Mouse (Mus musculus) CH12.LX (cell line): ENCODE measurements around the gene Stpg4. TPM values are rescaled to one million over a fixed set of nuclear protein-coding genes. Genes with fewer than 3 reads are reported as not detected.
A peak's percentile ranks its signal among the peaks of the same experiment; 100 is the strongest.

Experiments
- DNase-seq: peaks from one replicate; pipeline ENCODE4 v3.0.0-alpha.2; 2013; ENCODE audit errors: extremely low read depth
- H3K27ac ChIP-seq: 2 replicates; pipeline ENCODE4 v1.5.1; 2012; ENCODE audit warnings: low read depth, mild to moderate bottlenecking, control low read depth, moderate library complexity; ENCODE audit not compliant: insufficient read depth
- H3K27me3 ChIP-seq: replicated peaks from 2 replicates; pipeline ENCODE3; 2012; ENCODE audit warnings: inconsistent platforms
- H3K36me3 ChIP-seq, 2 experiments: replicated peaks in 1 of 2; 2 replicates each; pipeline versions ENCODE3 to v1.6.1; 2012; ENCODE audit warnings: inconsistent platforms in 1 of 2, low read length in 1 of 2, mild to moderate bottlenecking in 1 of 2, mixed read lengths in 1 of 2, moderate library complexity in 1 of 2; ENCODE audit not compliant: control insufficient read depth in 1 of 2, insufficient read depth in 1 of 2
- H3K4me1 ChIP-seq, 2 experiments: 2 replicates each; pipeline ENCODE4 v1.6.1; 2012; ENCODE audit warnings: inconsistent platforms in 1 of 2, moderate library complexity in 1 of 2; ENCODE audit not compliant: insufficient read depth in 2 of 2, control insufficient read depth in 1 of 2
- H3K4me2 ChIP-seq: 2 replicates; pipeline ENCODE4 v1.6.1; 2012; ENCODE audit warnings: low read depth, mild to moderate bottlenecking, control low read depth; ENCODE audit not compliant: poor library complexity, insufficient read depth, severe bottlenecking
- H3K4me3 ChIP-seq, 3 experiments: fragments of 150-350 bp in 1 of 3; sonication (generic) in 1 of 3; replicated peaks in 1 of 3; 2 replicates each; pipeline versions ENCODE3 to v1.5.1; 2011 to 2012; ENCODE audit warnings: low read depth in 2 of 3, low read length in 2 of 3, mild to moderate bottlenecking in 2 of 3, moderate library complexity in 2 of 3, control low read depth in 1 of 3, improper control_type of control experiment in 1 of 3, inconsistent platforms in 1 of 3, mixed read lengths in 1 of 3; ENCODE audit not compliant: poor library complexity in 1 of 3
- H3K79me2 ChIP-seq: replicated peaks from 2 replicates; pipeline ENCODE4 v1.6.1; 2012; ENCODE audit warnings: mild to moderate bottlenecking, moderate library complexity; ENCODE audit not compliant: control insufficient read depth, poor library complexity, insufficient read depth, severe bottlenecking; ENCODE audit errors: extremely low read depth
- H3K9ac ChIP-seq: 2 replicates; pipeline ENCODE4 v1.6.1; 2012; ENCODE audit warnings: low read depth, mild to moderate bottlenecking, control low read depth, moderate library complexity; ENCODE audit not compliant: insufficient read depth
- H3K9me3 ChIP-seq: replicated peaks from 2 replicates; pipeline ENCODE3; 2012; ENCODE audit warnings: low read length, inconsistent platforms, mixed read lengths
- BHLHE40 ChIP-seq: IDR thresholded peaks from 2 replicates; pipeline ENCODE4 v1.6.1; 2011; ENCODE audit warnings: mild to moderate bottlenecking, low read depth, low read length, improper control_type of control experiment
- CHD2 ChIP-seq: IDR thresholded peaks from 2 replicates; pipeline ENCODE4 v1.6.1; 2011; ENCODE audit warnings: low read length, improper control_type of control experiment
- E2F4 ChIP-seq: IDR thresholded peaks from 2 replicates; pipeline ENCODE4 v1.6.1; 2011; ENCODE audit warnings: low read depth, low read length, improper control_type of control experiment; ENCODE audit not compliant: insufficient replicate concordance
- ELF1 ChIP-seq: IDR thresholded peaks from 2 replicates; pipeline ENCODE4 v1.6.1; 2014; ENCODE audit warnings: low read depth, mild to moderate bottlenecking, inconsistent platforms, low read length, improper control_type of control experiment
- EP300 ChIP-seq: IDR thresholded peaks from 2 replicates; pipeline ENCODE4 v1.6.1; 2011; ENCODE audit warnings: low read length, improper control_type of control experiment
- ETS1 ChIP-seq: conservative IDR thresholded peaks from 2 replicates; pipeline ENCODE4 v1.6.1; 2012; ENCODE audit warnings: low read depth, mild to moderate bottlenecking, inconsistent platforms, low read length, improper control_type of control experiment, moderate library complexity
- GABPA ChIP-seq: IDR thresholded peaks from 2 replicates; pipeline ENCODE4 v1.6.1; 2012; ENCODE audit warnings: low read depth, low read length, improper control_type of control experiment, inconsistent platforms; ENCODE audit not compliant: insufficient replicate concordance
- JUND ChIP-seq: conservative IDR thresholded peaks from 2 replicates; pipeline ENCODE4 v1.6.1; 2011; ENCODE audit warnings: low read depth, low read length, improper control_type of control experiment
- MEF2A ChIP-seq: IDR thresholded peaks from 2 replicates; pipeline ENCODE4 v1.6.1; 2014; ENCODE audit warnings: low read depth, mild to moderate bottlenecking, inconsistent platforms, low read length, improper control_type of control experiment, borderline replicate concordance
- MYC ChIP-seq: IDR thresholded peaks from 2 replicates; pipeline ENCODE4 v1.6.1; 2011; ENCODE audit warnings: low read depth, mild to moderate bottlenecking, improper control_type of control experiment, low read length
- NRF1 ChIP-seq: IDR thresholded peaks from 2 replicates; pipeline ENCODE4 v1.6.1; 2014; ENCODE audit warnings: low read depth, mild to moderate bottlenecking, inconsistent platforms, low read length, improper control_type of control experiment, moderate library complexity
- POLR2A ChIP-seq: IDR thresholded peaks from 2 replicates; pipeline ENCODE4 v1.6.1; 2011; ENCODE audit warnings: low read depth, mild to moderate bottlenecking, improper control_type of control experiment, low read length
- POLR2AphosphoS2 ChIP-seq: IDR thresholded peaks from 2 replicates; pipeline ENCODE4 v1.6.1; 2011; ENCODE audit warnings: low read depth, low read length, improper control_type of control experiment
- RAD21 ChIP-seq: IDR thresholded peaks from 2 replicates; pipeline ENCODE4 v1.6.1; 2011; ENCODE audit warnings: low read depth, mild to moderate bottlenecking, low read length, improper control_type of control experiment, moderate library complexity
- SMC3 ChIP-seq: IDR thresholded peaks from 2 replicates; pipeline ENCODE4 v1.6.1; 2011; ENCODE audit warnings: low read depth, low read length, improper control_type of control experiment
- TBP ChIP-seq: conservative IDR thresholded peaks from 2 replicates; pipeline ENCODE4 v1.6.1; 2011; ENCODE audit warnings: low read depth, low read length, improper control_type of control experiment
- ZNF384 ChIP-seq: IDR thresholded peaks from 2 replicates; pipeline ENCODE4 v1.6.1; 2012; ENCODE audit warnings: low read depth, low read length, improper control_type of control experiment, inconsistent platforms
- dilution Hi-C: fragments of 300-500 bp; cut with MboI; formaldehyde crosslinking; loops from 2 replicates; pipeline ENCODE4 v1.14.3; 2020; ENCODE audit warnings: low sequenced_read_pairs; ENCODE audit not compliant: extremely low pct_unique_long_range_greater_than_20kb, extremely low pct_ligation_motif_present
- in situ Hi-C: fragments of 300-500 bp; cut with MboI; formaldehyde crosslinking; loops from 3 replicates; pipeline ENCODE4 v1.14.3; 2019; ENCODE audit warnings: low sequenced_read_pairs, low pct_ligation_motif_present, low pct_unique_long_range_greater_than_20kb, mixed read lengths
- polyA plus RNA-seq: library from polyadenylated mRNA; unstranded; fragments of >175 nt; gene quantifications from 2 replicates; pipeline ENCODE4 v1.2.1, GENCODE M21; 2012; ENCODE audit warnings: low read depth; ENCODE audit not compliant: insufficient read length
- total RNA-seq, 2 experiments: library from RNA; depleted of rRNA; stranded (reverse); fragments of 300-350 nt in 1 of 2; fragments of >200 nt in 1 of 2; gene quantifications; 2 replicates each; pipeline ENCODE4 v1.2.3; 2012 to 2014

The Stpg4 gene
- total and polyA plus RNA-seq, 3 experiments: not detected

DNA sequence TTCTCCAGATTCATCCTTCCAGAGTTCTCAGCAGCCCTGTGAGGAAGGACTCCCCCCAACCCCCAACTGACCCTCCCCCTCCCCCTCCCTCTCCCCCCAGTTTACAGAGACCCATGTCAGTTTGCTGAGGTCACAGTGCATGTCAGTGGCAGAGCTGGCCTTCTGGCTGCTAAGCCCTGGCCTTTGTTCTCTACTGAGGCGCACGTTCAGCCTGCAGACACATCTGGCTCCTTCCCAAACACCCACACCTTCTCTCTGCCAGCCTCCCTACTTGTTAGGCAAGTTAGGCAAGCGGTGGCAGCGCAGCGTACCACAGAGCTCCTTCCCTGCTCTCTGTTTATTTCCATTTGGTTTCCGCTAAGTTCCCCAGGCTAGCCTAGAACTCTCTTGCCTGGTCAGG lies 50.0 kb downstream of the Stpg4 start:
- no peaks in the 10 kb centered on the region for H3K9me3 ChIP-seq
- H3K79me2 ChIP-seq: no peaks in the 10 kb centered on the region
- peaks cover 45 to 65% of the 10 kb centered on the region in 2 experiments for H3K4me1 ChIP-seq
- peaks cover 0 to 2% of the 10 kb centered on the region in 2 experiments for H3K36me3 ChIP-seq
- no peak overlapping the region for H3K4me3 ChIP-seq
- H3K27me3 ChIP-seq: no peaks in the 10 kb centered on the region
- in situ Hi-C loops: no loop called here
- no peak overlapping the region for H3K4me2 ChIP-seq
- no peak overlapping the region for H3K27ac ChIP-seq
- no peak for DNase-seq
- dilution Hi-C loops: no loop called here
- TF ChIP-seq E2F4 (no peak), SMC3 (no peak)
- H3K9ac ChIP-seq: no peak overlapping the region

DNA sequence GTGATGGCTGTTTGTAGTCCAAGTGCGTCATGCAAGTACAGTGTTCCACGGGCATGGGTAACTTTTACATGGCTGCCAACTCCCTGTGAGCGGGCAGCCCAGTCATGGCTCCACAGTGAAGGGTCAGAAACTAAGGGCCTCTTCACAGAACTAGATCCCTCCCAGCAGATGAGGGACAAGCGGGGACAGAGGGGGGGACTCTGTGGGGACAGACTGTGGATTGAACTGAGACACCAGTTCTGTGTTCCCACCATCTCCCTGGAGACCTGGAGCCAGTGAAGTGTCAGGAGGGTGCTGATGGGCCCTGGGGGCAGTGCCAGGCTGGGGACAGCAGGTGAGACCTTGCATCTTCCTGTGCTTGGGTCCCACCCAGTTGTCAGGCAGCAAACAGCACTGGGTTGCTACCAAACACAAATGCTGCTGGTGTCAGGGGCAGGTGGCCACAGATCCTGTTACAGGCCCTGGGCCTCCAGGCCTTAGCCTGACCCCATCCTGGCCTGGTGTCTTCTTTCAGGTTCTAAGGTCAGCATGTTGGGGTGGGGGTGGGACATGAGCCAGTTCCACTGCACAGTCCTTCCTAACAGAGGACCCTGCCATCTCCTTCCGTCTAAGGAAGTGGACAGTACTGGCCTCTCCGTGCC lies 50.6 kb downstream of the Stpg4 start:
- in situ Hi-C loops: no loop called here
- H3K27ac ChIP-seq: no peak overlapping the region
- H3K27me3 ChIP-seq: no peaks in the 10 kb centered on the region

DNA sequence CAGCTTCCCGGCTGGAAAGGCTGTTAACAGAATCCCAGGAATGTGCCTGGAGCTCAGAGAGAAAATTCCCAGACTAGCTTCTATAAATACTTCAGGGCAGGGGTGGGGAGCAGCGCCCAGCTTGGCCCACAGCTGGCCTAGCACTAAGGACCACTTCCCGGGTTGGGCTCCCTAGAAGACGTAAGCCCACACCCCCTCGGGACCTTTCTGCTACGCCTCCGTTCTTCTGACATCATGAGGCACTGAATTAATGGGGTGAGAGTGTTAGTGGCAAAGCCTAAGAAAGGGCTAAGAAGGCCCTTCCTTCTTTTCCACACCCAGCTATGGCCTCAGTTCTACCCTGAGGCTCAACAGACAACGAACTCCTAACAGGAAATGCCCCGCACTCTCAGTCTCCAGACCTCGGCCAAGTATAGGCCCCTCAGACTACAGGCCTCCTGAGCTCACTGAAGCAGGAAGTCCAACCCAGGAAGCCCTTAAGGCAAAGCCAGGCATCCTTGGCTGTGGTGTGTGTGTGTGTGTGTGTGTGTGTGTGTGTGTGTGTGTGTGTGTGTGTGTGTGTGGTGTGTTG lies 51.5 kb downstream of the Stpg4 start:
- Histone ChIP-seq H3K4me3 (peak overlapping the region in 1 of 3 experiments; percentile 14), H3K36me3 (peaks cover 0 to 5% of the 10 kb centered on the region in 2 experiments), H3K79me2 (no peaks in the 10 kb centered on the region), H3K9ac (no peak overlapping the region), H3K4me1 (peaks cover 45 to 65% of the 10 kb centered on the region in 2 experiments), H3K27ac (no peak overlapping the region), H3K27me3 (no peaks in the 10 kb centered on the region), H3K9me3 (no peaks in the 10 kb centered on the region), H3K4me2 (no peak overlapping the region)
- in situ Hi-C loops (no loop called here), dilution Hi-C loops (no loop called here)
- TF ChIP-seq POLR2A (no peak), TBP (no peak), NRF1 (no peak), ELF1 (peak; percentile 58), EP300 (no peak), ETS1 (no peak), GABPA (no peak), POLR2AphosphoS2 (no peak), MYC (no peak)
- DNase-seq: peak; percentile 68

More for the DNA sequence above, 50.6 kb downstream of the Stpg4 start:
- Histone ChIP-seq H3K9me3 (no peaks in the 10 kb centered on the region), H3K9ac (no peak overlapping the region), H3K4me2 (no peak overlapping the region), H3K79me2 (no peaks in the 10 kb centered on the region), H3K4me1 (peaks cover 45 to 65% of the 10 kb centered on the region in 2 experiments), H3K4me3 (no peak overlapping the region), H3K36me3 (peaks cover 0 to 2% of the 10 kb centered on the region in 2 experiments)
- no peak for DNase-seq
- TF ChIP-seq ZNF384: no peak
- TF ChIP-seq MYC: no peak
- no peak for TF ChIP-seq JUND
- no peak for TF ChIP-seq CHD2
- TF ChIP-seq BHLHE40: no peak
- TF ChIP-seq GABPA: no peak
- no peak for TF ChIP-seq MEF2A
- no peak for TF ChIP-seq RAD21
- dilution Hi-C loops: no loop called here
